Mouse (Mus musculus) left cerebral cortex, postnatal 25 days (tissue): Measurements from ENCODE around the gene Vmn1r113. TPM values are rescaled to one million over a fixed set of nuclear protein-coding genes. Genes with fewer than 3 reads are reported as not detected.
"Not testable (repeated sequence)": the region's sequence is repeated elsewhere in the genome, so short reads cannot be mapped to it uniquely, and the experiment has no call there.

Experiments
- DNase-seq, 2 experiments: peaks; one replicate each; pipeline ENCODE4 v3.0.0; 2022; ENCODE audit warnings: low spot score in 2 of 2, mixed read lengths in 1 of 2
- intact Hi-C: fragments of 180-260 bp; cut with DNase I; formaldehyde crosslinking; loops from one replicate; pipeline ENCODE4 v1.15.1; 2025
- total RNA-seq, 2 experiments: library from RNA; stranded (reverse); gene quantifications; 2 replicates each; pipeline ENCODE4 v1.2.3; 2021

The Vmn1r113 gene
- not detected for total RNA-seq

GRCm38 (mm10) chr7:20786985-20787384, at the start of gene Vmn1r113:
Gene Vmn1r113, plus strand, starts transcription at chr7:20787285.
- intact Hi-C loops, DNase-seq: not testable (repeated sequence)

- DNase-seq, intact Hi-C loops: not testable (repeated sequence)
Measured at GRCm38 (mm10) chr7:20770885-20771284, 16.2 kb upstream of the Vmn1r113 start, which contains the start of gene Vmn1r112. Gene Vmn1r112, plus strand, starts transcription at chr7:20771185.

- intact Hi-C loops, DNase-seq: not testable (repeated sequence)
Measured at GRCm38 (mm10) chr7:20812086-20812485, 25.0 kb downstream of the Vmn1r113 start, which contains the start of gene Vmn1r114. Gene Vmn1r114, minus strand, starts transcription at chr7:20812186.

Other genes starting within 250 kb of the Vmn1r113 start
- gene Gm5726, start 241.5 kb upstream of the Vmn1r113 start, total RNA-seq: not detected
- gene Gm4141, start 211.0 kb upstream of the Vmn1r113 start, total RNA-seq: not detected
- gene Gm4513, start 188.3 kb upstream of the Vmn1r113 start, total RNA-seq: not detected
- not detected for gene Vmn1r107, start 118.4 kb upstream of the Vmn1r113 start, total RNA-seq
- gene Vmn1r111, start 84.1 kb upstream of the Vmn1r113 start, total RNA-seq: not detected
- gene Gm10668, start 56.7 kb upstream of the Vmn1r113 start, total RNA-seq: not detected
- gene Vmn1r112, start 16.1 kb upstream of the Vmn1r113 start, total RNA-seq: not detected
- gene Vmn1r114, start 24.9 kb downstream of the Vmn1r113 start, total RNA-seq: not detected
- gene Vmn1r115, start 57.7 kb downstream of the Vmn1r113 start, total RNA-seq: not detected
- gene Vmn1r116, start 85.0 kb downstream of the Vmn1r113 start, total RNA-seq: not detected
- gene Vmn1r117, start 96.8 kb downstream of the Vmn1r113 start, total RNA-seq: not detected
- not detected for gene Vmn1r118, start 125.1 kb downstream of the Vmn1r113 start, total RNA-seq
- gene Vmn1r119, start 225.2 kb downstream of the Vmn1r113 start, total RNA-seq: not detected